Mouse (Mus musculus) bone marrow macrophage, adult 2 months (primary cell): ENCODE measurements around the gene Btnl2.

Source experiments
- CTCF ChIP-seq: IDR thresholded peaks from 2 replicates; pipeline ENCODE4 v1.5.1; 2012; ENCODE audit warnings: low read depth, mild to moderate bottlenecking, low read length, moderate library complexity
- POLR2A ChIP-seq: IDR thresholded peaks from 2 replicates; pipeline ENCODE4 v1.6.1; 2012; ENCODE audit warnings: mild to moderate bottlenecking, low read depth, low read length, borderline replicate concordance

DNA sequence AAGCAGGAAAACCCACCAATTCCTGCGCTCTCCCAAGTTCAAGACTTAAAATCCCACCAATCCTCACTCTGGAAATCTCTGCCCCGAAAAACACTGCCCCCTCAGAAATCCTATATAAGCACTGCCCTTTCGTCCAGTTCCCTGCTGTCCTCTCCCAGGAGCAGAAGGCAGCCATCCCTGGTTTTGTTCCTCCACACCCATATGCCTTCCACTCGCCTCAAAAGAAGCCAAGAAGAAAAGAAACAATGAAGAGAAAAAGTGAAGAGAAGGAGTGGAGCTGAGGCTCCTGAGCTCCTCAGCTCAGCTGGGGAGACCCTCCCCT, 44.7 kb downstream of the Btnl2 start:
- TF ChIP-seq POLR2A (no peak), CTCF (no peak)
